Mouse (Mus musculus) ES-E14 (cell line): ENCODE results near the gene Hist1h2ah. TPM values are rescaled to one million over a fixed set of nuclear protein-coding genes. Genes with fewer than 3 reads are reported as not detected.
"Not testable (repeated sequence)": the region's sequence is repeated elsewhere in the genome, so short reads cannot be mapped to it uniquely, and the experiment has no call there.

Source experiments
- DNase-seq: peaks from one replicate; pipeline ENCODE4 v3.0.0-alpha.2; 2013; ENCODE audit warnings: low read depth, low spot score
- H3K27ac ChIP-seq: 2 replicates; pipeline ENCODE4 v1.5.1; 2012; ENCODE audit warnings: low read depth, mild to moderate bottlenecking, low read length, moderate library complexity, mixed read lengths; ENCODE audit not compliant: poor library complexity, insufficient read depth, severe bottlenecking
- H3K36me3 ChIP-seq: 2 replicates; pipeline ENCODE4 v1.6.1; 2012; ENCODE audit warnings: mild to moderate bottlenecking, low read length, moderate library complexity, mixed read lengths; ENCODE audit not compliant: control insufficient read depth, poor library complexity, insufficient read depth, severe bottlenecking
- H3K4me1 ChIP-seq, 2 experiments: fragments of 150-350 bp in 1 of 2; sonication (generic) in 1 of 2; 2 replicates each; pipeline ENCODE4 v1.6.1; 2012; ENCODE audit warnings: low read length in 2 of 2, mild to moderate bottlenecking in 1 of 2, mixed read lengths in 1 of 2; ENCODE audit not compliant: control insufficient read depth in 2 of 2, insufficient read depth in 2 of 2, poor library complexity in 1 of 2
- H3K4me3 ChIP-seq, 2 experiments: fragments of 150-350 bp in 1 of 2; sonication (generic) in 1 of 2; 2 replicates each; pipeline ENCODE4 v1.5.1; 2012; ENCODE audit warnings: low read length in 2 of 2, low read depth in 1 of 2, mild to moderate bottlenecking in 1 of 2, mixed read lengths in 1 of 2; ENCODE audit not compliant: insufficient read depth in 1 of 2, poor library complexity in 1 of 2, severe bottlenecking in 1 of 2
- H3K9ac ChIP-seq: 2 replicates; pipeline ENCODE4 v1.6.1; 2012; ENCODE audit warnings: low read depth, mild to moderate bottlenecking, low read length, mixed read lengths; ENCODE audit not compliant: poor library complexity, insufficient read depth, severe bottlenecking
- H3K9me3 ChIP-seq: fragments of 150-350 bp; sonication (generic); 2 replicates; pipeline ENCODE4 v1.6.1; 2012; ENCODE audit warnings: low read depth, mild to moderate bottlenecking, low read length; ENCODE audit not compliant: control insufficient read depth, insufficient read depth
- CHD2 ChIP-seq: IDR thresholded peaks from 2 replicates; pipeline ENCODE4 v1.6.1; 2014; ENCODE audit warnings: mild to moderate bottlenecking, low read depth, low read length, inconsistent platforms
- HCFC1 ChIP-seq: IDR thresholded peaks from 2 replicates; pipeline ENCODE4 v1.6.1; 2012; ENCODE audit warnings: low read length, inconsistent platforms, borderline replicate concordance; ENCODE audit not compliant: insufficient read depth
- MAFK ChIP-seq: IDR thresholded peaks from 2 replicates; pipeline ENCODE4 v1.6.1; 2014; ENCODE audit warnings: mild to moderate bottlenecking, low read depth, low read length, inconsistent platforms; ENCODE audit not compliant: insufficient read depth
- ZC3H11A ChIP-seq: IDR thresholded peaks from 2 replicates; pipeline ENCODE4 v1.6.1; 2012; ENCODE audit warnings: low read depth, mild to moderate bottlenecking, inconsistent platforms, low read length, borderline replicate concordance
- ZNF384 ChIP-seq: IDR thresholded peaks from 2 replicates; pipeline ENCODE4 v1.6.1; 2012; ENCODE audit warnings: low read depth, low read length, inconsistent platforms
- in situ Hi-C, 2 experiments: fragments of 600-800 bp; cut with MboI; formaldehyde crosslinking; loops; one replicate each; pipeline ENCODE4 v1.15.1; 2025; ENCODE audit warnings: low sequenced_read_pairs in 2 of 2, inconsistent platforms in 1 of 2; ENCODE audit not compliant: unreplicated experiment in 2 of 2
- total RNA-seq: library from RNA; depleted of rRNA; stranded (reverse); fragments of 300-350 nt; gene quantifications from 2 replicates; pipeline ENCODE4 v1.2.3, GENCODE M21; 2012

Gene Hist1h2ah
- total RNA-seq, 1 experiment = 1,543 TPM

DNA sequence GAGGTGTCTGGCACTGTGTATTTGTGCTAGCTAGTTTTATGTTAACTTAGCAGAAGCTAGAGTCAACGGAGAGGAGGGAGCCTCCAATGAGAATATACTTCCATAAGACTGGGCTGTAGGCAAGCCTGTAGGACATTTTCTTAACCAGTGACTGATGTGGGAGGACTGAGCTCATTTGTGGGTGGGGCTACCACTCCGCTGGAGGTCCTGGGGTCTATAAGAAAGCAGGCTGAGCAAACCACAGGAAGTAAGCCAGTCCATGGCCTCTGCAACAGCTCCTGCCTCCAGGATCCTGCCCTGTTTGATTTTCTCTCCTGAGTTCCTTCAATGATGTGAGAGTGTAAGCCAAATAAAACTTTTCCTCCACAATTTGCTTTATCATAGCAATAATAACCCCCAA is 9.9 kb upstream of the Hist1h2ah start:
- no peaks in the 10 kb centered on the region for H3K36me3 ChIP-seq
- H3K27ac ChIP-seq = no peak overlapping the region
- no peak overlapping the region for H3K9ac ChIP-seq
- in situ Hi-C loops = loop anchor here (25.0 kb wide), 6 partner anchors 308 to 1717 kb away; partner anchors contain the start of genes Abt1 (in 1 of the 2), Hist1h1a (in 1 of the 2), Hist1h1d (in 1 of the 2) and Hist1h1t (in 1 of the 2)
- no peaks in the 10 kb centered on the region for H3K9me3 ChIP-seq
- DNase-seq = no peak
- no peaks in the 10 kb centered on the region for H3K4me1 ChIP-seq
- TF ChIP-seq MAFK = no peak
- no peak overlapping the region for H3K4me3 ChIP-seq

DNA sequence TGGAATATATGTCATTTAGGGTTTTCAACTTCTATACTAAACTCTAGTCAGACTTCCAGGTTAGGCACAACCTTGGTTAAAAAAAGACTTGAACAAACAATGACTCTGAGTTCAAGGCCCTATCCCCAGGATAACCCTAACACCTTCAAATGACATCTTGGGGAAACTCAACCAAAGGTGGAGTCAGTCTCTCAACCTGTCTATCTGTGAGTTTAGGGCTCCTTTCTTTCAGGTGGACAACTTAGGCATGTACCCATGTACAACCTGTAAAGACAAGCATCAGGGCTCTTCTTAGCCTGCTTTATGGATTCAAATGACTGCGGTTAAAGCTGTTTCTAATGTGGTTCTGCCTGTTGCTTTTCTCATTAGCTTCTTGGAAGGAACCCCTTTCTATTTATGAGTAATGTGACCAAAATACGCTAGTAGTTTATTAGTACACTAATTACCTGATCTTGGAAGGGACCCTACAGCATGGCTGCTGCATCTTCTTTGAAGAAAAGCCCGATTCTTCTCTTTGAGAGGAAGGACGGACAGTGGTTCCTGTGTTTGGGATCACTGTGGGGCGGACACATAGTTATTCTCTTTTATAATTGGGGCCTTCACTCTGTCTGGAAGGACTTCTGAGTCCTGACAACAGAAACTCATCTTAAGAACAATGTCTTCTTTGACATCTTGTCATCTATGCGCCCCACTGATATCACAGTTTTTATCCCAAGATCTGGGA is 9.2 kb upstream of the Hist1h2ah start:
- Histone ChIP-seq H3K36me3 (no peaks in the 10 kb centered on the region), H3K9ac (no peak overlapping the region), H3K4me1 (no peaks in the 10 kb centered on the region), H3K9me3 (no peaks in the 10 kb centered on the region), H3K4me3 (no peak overlapping the region), H3K27ac (no peak overlapping the region)
- in situ Hi-C loops = loop anchor here (25.0 kb wide), 6 partner anchors 307 to 1718 kb away; partner anchors contain the start of genes Abt1 (in 1 of the 2), Hist1h1a (in 1 of the 2), Hist1h1d (in 1 of the 2) and Hist1h1t (in 1 of the 2)
- no peak for TF ChIP-seq MAFK
- DNase-seq = no peak

GRCm38 (mm10) chr13:22043503-22044431 is 8.4 kb upstream of the Hist1h2ah start:
- DNase-seq = no peak
- TF ChIP-seq CHD2 (no peak), ZC3H11A (no peak), ZNF384 (no peak), HCFC1 (no peak), MAFK (no peak)
- H3K4me1 ChIP-seq = no peaks in the 10 kb centered on the region
- no peaks in the 10 kb centered on the region for H3K36me3 ChIP-seq
- H3K9ac ChIP-seq = peak overlapping the region; percentile 56; the same call in 1 of the 2 replicates
- no peaks in the 10 kb centered on the region for H3K9me3 ChIP-seq
- H3K4me3 ChIP-seq = peak overlapping the region; percentile 30 to 47
- no peak overlapping the region; the same call in 1 of the 2 replicates for H3K27ac ChIP-seq
- in situ Hi-C loops = loop anchor here (25.0 kb wide), 6 partner anchors 306 to 1719 kb away; partner anchors contain the start of genes Abt1 (in 1 of the 2), Hist1h1a (in 1 of the 2), Hist1h1d (in 1 of the 2) and Hist1h1t (in 1 of the 2)

DNA sequence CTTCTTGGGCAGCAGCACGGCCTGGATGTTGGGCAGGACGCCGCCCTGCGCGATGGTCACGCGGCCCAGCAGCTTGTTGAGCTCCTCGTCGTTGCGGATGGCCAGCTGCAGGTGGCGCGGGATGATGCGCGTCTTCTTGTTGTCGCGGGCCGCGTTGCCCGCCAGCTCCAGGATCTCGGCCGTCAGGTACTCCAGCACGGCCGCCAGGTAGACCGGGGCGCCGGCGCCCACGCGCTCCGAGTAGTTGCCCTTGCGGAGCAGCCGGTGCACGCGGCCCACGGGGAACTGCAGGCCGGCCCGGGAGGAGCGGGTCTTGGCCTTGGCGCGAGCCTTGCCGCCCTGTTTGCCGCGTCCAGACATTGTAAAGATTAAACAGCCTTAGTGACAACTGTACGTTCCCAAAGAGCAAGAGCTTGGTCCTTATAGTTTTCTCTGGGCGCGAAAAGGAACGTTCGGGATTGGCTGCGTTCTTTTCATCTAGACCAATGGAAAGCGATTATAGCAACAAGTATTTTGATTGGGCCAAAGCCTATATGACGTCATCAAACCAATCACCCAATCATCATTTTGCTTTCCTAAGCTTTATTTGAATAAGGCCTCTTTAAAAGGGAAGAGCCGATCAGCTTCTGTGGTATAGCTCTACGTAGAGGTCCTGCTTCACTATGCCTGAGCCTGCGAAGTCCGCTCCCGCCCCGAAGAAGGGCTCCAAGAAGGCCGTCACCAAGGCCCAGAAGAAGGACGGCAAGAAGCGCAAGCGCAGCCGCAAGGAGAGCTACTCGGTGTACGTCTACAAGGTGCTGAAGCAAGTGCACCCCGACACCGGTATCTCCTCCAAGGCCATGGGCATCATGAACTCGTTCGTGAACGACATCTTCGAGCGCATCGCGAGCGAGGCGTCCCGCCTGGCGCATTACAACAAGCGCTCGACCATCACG is 7.5 kb upstream of the Hist1h2ah start, which contains the start of the genes Hist1h2ag and Hist1h2bj:
TSS of gene Hist1h2ag (minus strand) at position 377 of the 935 bp plus-strand sequence.
TSS of gene Hist1h2bj (plus strand) at position 647 of the 935 bp plus-strand sequence.
- H3K9ac ChIP-seq = peak within 1 kb of the TSS; percentile 92
- H3K36me3 ChIP-seq, H3K4me1 ChIP-seq, H3K9me3 ChIP-seq: not testable (repeated sequence)
- H3K27ac ChIP-seq = peak within 1 kb of the TSS; percentile 92
- peak; percentile 99 for DNase-seq
- peak within 1 kb of the TSS; percentile 30 to 78 for H3K4me3 ChIP-seq
- in situ Hi-C loops = loop anchor here (25.0 kb wide), 6 partner anchors 306 to 1719 kb away; partner anchors contain the start of genes Abt1 (in 1 of the 2), Hist1h1a (in 1 of the 2), Hist1h1d (in 1 of the 2) and Hist1h1t (in 1 of the 2)
